Mouse (Mus musculus): Measurements from ENCODE around the gene E4f1.
A peak's percentile ranks its signal among the peaks of the same experiment; 100 is the strongest.

DNA sequence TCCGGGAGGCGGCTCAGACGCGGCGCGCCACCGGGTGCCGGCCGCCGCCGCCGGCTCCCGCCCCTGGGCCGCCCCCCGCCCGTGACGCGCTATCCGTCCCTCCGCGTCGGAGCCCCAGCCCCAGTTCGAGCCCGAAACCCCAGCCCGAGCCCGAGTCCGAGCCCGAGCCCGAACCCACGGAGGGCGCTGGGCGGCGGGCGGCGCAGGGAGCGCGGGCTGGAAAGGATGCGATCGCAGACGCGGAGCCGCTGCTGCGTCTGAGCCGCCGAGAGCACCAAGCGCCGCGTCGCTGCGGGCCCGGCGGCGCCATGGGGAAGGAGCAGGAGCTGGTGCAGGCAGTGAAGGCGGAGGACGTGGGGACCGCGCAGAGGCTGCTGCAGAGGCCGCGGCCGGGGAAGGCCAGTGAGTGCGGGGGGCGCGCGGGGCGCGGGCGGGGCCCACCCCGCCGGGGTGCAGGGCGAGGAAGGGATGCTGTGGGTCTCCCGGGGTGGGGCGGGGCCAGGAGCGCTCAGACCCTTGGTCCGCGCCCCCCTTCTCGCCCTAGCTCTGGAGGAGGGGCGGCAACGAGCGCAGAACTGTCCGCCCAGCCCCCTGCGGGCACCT is 18.6 kb upstream of the E4f1 start:
- no peak for TF ChIP-seq CTCF (IDR thresholded peaks at IDR 0.05; ENCODE audit: insufficient read depth, low read depth, low read length)
- TF ChIP-seq POLR2A (IDR thresholded peaks at IDR 0.05; ENCODE audit: insufficient read depth, low read depth, low read length), result peak; percentile 37; the same call in 1 of the 2 replicates

Data from olfactory bulb, adult 2 months (tissue).